Mouse (Mus musculus) CH12.LX (cell line): Measurements from ENCODE around the gene Arl8b. TPM values are rescaled to one million over a fixed set of nuclear protein-coding genes. Genes with fewer than 3 reads are reported as not detected.

Experiments
- DNase-seq: peaks from one replicate; pipeline ENCODE4 v3.0.0-alpha.2; 2013; ENCODE audit errors: extremely low read depth
- H3K27ac ChIP-seq: 2 replicates; pipeline ENCODE4 v1.5.1; 2012; ENCODE audit warnings: low read depth, mild to moderate bottlenecking, control low read depth, moderate library complexity; ENCODE audit not compliant: insufficient read depth
- H3K27me3 ChIP-seq: replicated peaks from 2 replicates; pipeline ENCODE3; 2012; ENCODE audit warnings: inconsistent platforms
- H3K36me3 ChIP-seq, 2 experiments: replicated peaks in 1 of 2; 2 replicates each; pipeline versions ENCODE3 to v1.6.1; 2012; ENCODE audit warnings: inconsistent platforms in 1 of 2, low read length in 1 of 2, mild to moderate bottlenecking in 1 of 2, mixed read lengths in 1 of 2, moderate library complexity in 1 of 2; ENCODE audit not compliant: control insufficient read depth in 1 of 2, insufficient read depth in 1 of 2
- H3K4me1 ChIP-seq, 2 experiments: 2 replicates each; pipeline ENCODE4 v1.6.1; 2012; ENCODE audit warnings: inconsistent platforms in 1 of 2, moderate library complexity in 1 of 2; ENCODE audit not compliant: insufficient read depth in 2 of 2, control insufficient read depth in 1 of 2
- H3K4me2 ChIP-seq: 2 replicates; pipeline ENCODE4 v1.6.1; 2012; ENCODE audit warnings: low read depth, mild to moderate bottlenecking, control low read depth; ENCODE audit not compliant: poor library complexity, insufficient read depth, severe bottlenecking
- H3K4me3 ChIP-seq, 3 experiments: fragments of 150-350 bp in 1 of 3; sonication (generic) in 1 of 3; replicated peaks in 1 of 3; 2 replicates each; pipeline versions ENCODE3 to v1.5.1; 2011 to 2012; ENCODE audit warnings: low read depth in 2 of 3, low read length in 2 of 3, mild to moderate bottlenecking in 2 of 3, moderate library complexity in 2 of 3, control low read depth in 1 of 3, improper control_type of control experiment in 1 of 3, inconsistent platforms in 1 of 3, mixed read lengths in 1 of 3; ENCODE audit not compliant: poor library complexity in 1 of 3
- H3K79me2 ChIP-seq: replicated peaks from 2 replicates; pipeline ENCODE4 v1.6.1; 2012; ENCODE audit warnings: mild to moderate bottlenecking, moderate library complexity; ENCODE audit not compliant: control insufficient read depth, poor library complexity, insufficient read depth, severe bottlenecking; ENCODE audit errors: extremely low read depth
- H3K9ac ChIP-seq: 2 replicates; pipeline ENCODE4 v1.6.1; 2012; ENCODE audit warnings: low read depth, mild to moderate bottlenecking, control low read depth, moderate library complexity; ENCODE audit not compliant: insufficient read depth
- H3K9me3 ChIP-seq: replicated peaks from 2 replicates; pipeline ENCODE3; 2012; ENCODE audit warnings: low read length, inconsistent platforms, mixed read lengths
- CTCF ChIP-seq, 2 experiments: IDR thresholded peaks in 1 of 2; conservative IDR thresholded peaks in 1 of 2; 2 replicates each; pipeline ENCODE4 v1.5.1; 2011 to 2012; ENCODE audit warnings: low read depth in 2 of 2, low read length in 2 of 2, improper control_type of control experiment in 1 of 2, inconsistent platforms in 1 of 2, mild to moderate bottlenecking in 1 of 2, moderate library complexity in 1 of 2
- ETS1 ChIP-seq: conservative IDR thresholded peaks from 2 replicates; pipeline ENCODE4 v1.6.1; 2012; ENCODE audit warnings: low read depth, mild to moderate bottlenecking, inconsistent platforms, low read length, improper control_type of control experiment, moderate library complexity
- JUN ChIP-seq: IDR thresholded peaks from 2 replicates; pipeline ENCODE4 v1.6.1; 2011; ENCODE audit warnings: low read depth, mild to moderate bottlenecking, low read length, improper control_type of control experiment, moderate library complexity; ENCODE audit not compliant: insufficient read depth
- KAT2A ChIP-seq: IDR thresholded peaks from 2 replicates; pipeline ENCODE4 v1.6.1; 2012; ENCODE audit warnings: low read length, improper control_type of control experiment, inconsistent platforms; ENCODE audit not compliant: insufficient replicate concordance
- MEF2A ChIP-seq: IDR thresholded peaks from 2 replicates; pipeline ENCODE4 v1.6.1; 2014; ENCODE audit warnings: low read depth, mild to moderate bottlenecking, inconsistent platforms, low read length, improper control_type of control experiment, borderline replicate concordance
- MXI1 ChIP-seq: IDR thresholded peaks from 2 replicates; pipeline ENCODE4 v1.6.1; 2011; ENCODE audit warnings: mild to moderate bottlenecking, low read depth, low read length, improper control_type of control experiment
- NRF1 ChIP-seq: IDR thresholded peaks from 2 replicates; pipeline ENCODE4 v1.6.1; 2014; ENCODE audit warnings: low read depth, mild to moderate bottlenecking, inconsistent platforms, low read length, improper control_type of control experiment, moderate library complexity
- POLR2A ChIP-seq: IDR thresholded peaks from 2 replicates; pipeline ENCODE4 v1.6.1; 2011; ENCODE audit warnings: low read depth, mild to moderate bottlenecking, improper control_type of control experiment, low read length
- SIN3A ChIP-seq: IDR thresholded peaks from 2 replicates; pipeline ENCODE4 v1.6.1; 2012; ENCODE audit warnings: low read length, improper control_type of control experiment, inconsistent platforms
- TCF12 ChIP-seq: IDR thresholded peaks from 2 replicates; pipeline ENCODE4 v1.6.1; 2014; ENCODE audit warnings: low read depth, mild to moderate bottlenecking, inconsistent platforms, low read length, improper control_type of control experiment
- ZMIZ1 ChIP-seq: IDR thresholded peaks from 2 replicates; pipeline ENCODE4 v1.6.1; 2012; ENCODE audit warnings: low read depth, mild to moderate bottlenecking, inconsistent platforms, low read length, improper control_type of control experiment
- ZNF384 ChIP-seq: IDR thresholded peaks from 2 replicates; pipeline ENCODE4 v1.6.1; 2012; ENCODE audit warnings: low read depth, low read length, improper control_type of control experiment, inconsistent platforms
- dilution Hi-C: fragments of 300-500 bp; cut with MboI; formaldehyde crosslinking; loops from 2 replicates; pipeline ENCODE4 v1.14.3; 2020; ENCODE audit warnings: low sequenced_read_pairs; ENCODE audit not compliant: extremely low pct_unique_long_range_greater_than_20kb, extremely low pct_ligation_motif_present
- in situ Hi-C: fragments of 300-500 bp; cut with MboI; formaldehyde crosslinking; loops from 3 replicates; pipeline ENCODE4 v1.14.3; 2019; ENCODE audit warnings: low sequenced_read_pairs, low pct_ligation_motif_present, low pct_unique_long_range_greater_than_20kb, mixed read lengths
- polyA plus RNA-seq: library from polyadenylated mRNA; unstranded; fragments of >175 nt; gene quantifications from 2 replicates; pipeline ENCODE4 v1.2.1, GENCODE M21; 2012; ENCODE audit warnings: low read depth; ENCODE audit not compliant: insufficient read length
- total RNA-seq, 2 experiments: library from RNA; depleted of rRNA; stranded (reverse); fragments of 300-350 nt in 1 of 2; fragments of >200 nt in 1 of 2; gene quantifications; 2 replicates each; pipeline ENCODE4 v1.2.3; 2012 to 2014

Gene Arl8b
- total and polyA plus RNA-seq, 3 experiments = 47.8 to 170 (median 141) TPM

DNA sequence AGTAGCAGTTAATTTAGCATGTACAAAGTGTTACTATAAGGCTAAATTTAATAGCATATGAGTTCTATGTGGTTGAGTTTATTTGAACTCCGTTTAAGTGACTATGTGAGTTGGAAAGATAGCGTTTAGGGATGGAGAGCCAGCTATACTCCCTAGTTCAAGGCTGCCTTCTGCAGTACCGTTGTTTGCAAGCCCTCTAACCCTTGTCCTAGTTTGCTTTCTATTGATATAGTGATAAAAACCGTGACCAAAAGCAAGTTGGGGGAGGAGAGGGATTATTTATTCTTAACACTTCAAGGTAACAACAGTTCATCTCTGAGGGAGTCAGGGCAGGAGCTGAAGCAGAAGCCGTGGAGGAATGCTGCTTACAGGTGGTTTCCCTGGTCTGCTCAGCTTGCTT is 8.6 kb downstream of the Arl8b start:
- H3K9me3 ChIP-seq = no peaks in the 10 kb centered on the region
- no peak overlapping the region for H3K27ac ChIP-seq
- no peak overlapping the region for H3K4me2 ChIP-seq
- H3K4me3 ChIP-seq = no peak overlapping the region
- peaks cover 89% of the 10 kb centered on the region for H3K79me2 ChIP-seq
- no peak overlapping the region for H3K9ac ChIP-seq
- in situ Hi-C loops (no loop called here), dilution Hi-C loops (no loop called here)
- peaks cover 0 to 82% of the 10 kb centered on the region in 2 experiments; a peak in 3 of 4 replicates for H3K4me1 ChIP-seq
- TF ChIP-seq KAT2A = no peak
- no peak for TF ChIP-seq ETS1
- no peaks in the 10 kb centered on the region for H3K27me3 ChIP-seq
- H3K36me3 ChIP-seq = peaks cover 10 to 74% of the 10 kb centered on the region in 2 experiments
- no peak for DNase-seq

GRCm38 (mm10) chr6:108795912-108796311 is 13.0 kb downstream of the Arl8b start:
- H3K27ac ChIP-seq = no peak overlapping the region
- no peak for DNase-seq
- dilution Hi-C loops (no loop called here), in situ Hi-C loops (no loop called here)
- no peak for TF ChIP-seq NRF1
- TF ChIP-seq SIN3A = no peak
- TF ChIP-seq JUN = no peak
- TF ChIP-seq ZNF384 = no peak
- TF ChIP-seq TCF12 = no peak
- no peak for TF ChIP-seq MEF2A
- no peak for TF ChIP-seq ZMIZ1
- no peak overlapping the region for H3K4me3 ChIP-seq
- H3K4me2 ChIP-seq = no peak overlapping the region
- peaks cover 0 to 87% of the 10 kb centered on the region in 2 experiments; a peak in 3 of 4 replicates for H3K4me1 ChIP-seq
- peaks cover 92% of the 10 kb centered on the region for H3K79me2 ChIP-seq
- H3K9me3 ChIP-seq = no peaks in the 10 kb centered on the region
- no peaks in the 10 kb centered on the region for H3K27me3 ChIP-seq
- no peak overlapping the region for H3K9ac ChIP-seq
- peaks cover 3 to 72% of the 10 kb centered on the region in 2 experiments for H3K36me3 ChIP-seq

- no peak overlapping the region for H3K27ac ChIP-seq
- peaks cover 1 to 72% of the 10 kb centered on the region in 2 experiments for H3K36me3 ChIP-seq
- in situ Hi-C loops = no loop called here
- H3K4me2 ChIP-seq = no peak overlapping the region
- no peaks in the 10 kb centered on the region for H3K9me3 ChIP-seq
- no peak for DNase-seq
- H3K4me3 ChIP-seq = no peak overlapping the region
- TF ChIP-seq CTCF (conservative IDR thresholded peaks at IDR 0.05 in 1 of 2, IDR thresholded peaks at IDR 0.05 in 1 of 2; ENCODE audit: low read depth in 2 of 2, low read length in 2 of 2) (peak in 1 of 2 experiments; percentile 21; a peak in 1 of 4 replicates), MXI1 (no peak), POLR2A (no peak)
- peaks cover 93% of the 10 kb centered on the region for H3K79me2 ChIP-seq
- no peaks in the 10 kb centered on the region for H3K27me3 ChIP-seq
- dilution Hi-C loops = no loop called here
- H3K9ac ChIP-seq = no peak overlapping the region
- peaks cover 0 to 82% of the 10 kb centered on the region in 2 experiments; a peak in 3 of 4 replicates for H3K4me1 ChIP-seq
These were observed 13.8 kb downstream of the Arl8b start for GRCm38 (mm10) chr6:108796706-108797105.
